In genomic region chr11:76570201-76570731, GRCm38 (mm10) we compare ENCODE assay signal across 8 mouse cellular contexts. TPM values are rescaled to one million over a fixed set of nuclear protein-coding genes. Genes with fewer than 3 reads are reported as not detected.
DNase-seq lines count a peak whose midpoint lies in the region; ATAC-seq and TF ChIP-seq lines count a peak whose summit lies in the region.

No protein-coding gene starts in this region.

- no peak for ATAC-seq in cerebellum, adult (ENCODE audit: insufficient number of reproducible peaks, low FRiP score, low TSS enrichment)
- ATAC-seq in hindbrain, embryonic 13.5 days (ENCODE audit: low FRiP score), result no peak
- no peak for ATAC-seq in liver, postnatal 0 days
- no peak for ATAC-seq in activated CD4-positive, CD25-positive, alpha-beta regulatory T cell, adult 4 months

- no peaks in the 10 kb centered on the region for H3K79me2 ChIP-seq in CH12.LX (replicated peaks; ENCODE audit: control insufficient read depth, extremely low read depth, insufficient read depth, poor library complexity, severe bottlenecking)

- in situ Hi-C loops in CH12.LX (cut with MboI; ENCODE audit: low pct_ligation_motif_present, low pct_unique_long_range_greater_than_20kb, low sequenced_read_pairs), result no loop called here

- peaks cover 13% of the 10 kb centered on the region for H3K9me3 ChIP-seq in CH12.LX (replicated peaks; ENCODE audit: low read length)
- no peaks in the 10 kb centered on the region for H3K9me3 ChIP-seq in hindbrain, embryonic 13.5 days
- no peaks in the 10 kb centered on the region for H3K9me3 ChIP-seq in liver, postnatal 0 days (ENCODE audit: low read length)

- peaks cover 6% of the 10 kb centered on the region for H3K27me3 ChIP-seq in CH12.LX (replicated peaks)
- H3K27me3 ChIP-seq in hindbrain, embryonic 13.5 days, result peaks cover 3% of the 10 kb centered on the region; the same call in 1 of the 2 replicates
- H3K27me3 ChIP-seq in liver, postnatal 0 days (ENCODE audit: insufficient read depth, low read length), result peaks cover 42% of the 10 kb centered on the region

- dilution Hi-C loops in CH12.LX (cut with MboI; ENCODE audit: extremely low pct_ligation_motif_present, extremely low pct_unique_long_range_greater_than_20kb, low sequenced_read_pairs), result no loop called here

- no peak overlapping the region for H3K4me3 ChIP-seq in CH12.LX (replicated peaks in 1 of 3; ENCODE audit: low read depth in 2 of 3, low read length in 2 of 3, poor library complexity in 1 of 3)
- H3K4me3 ChIP-seq in hindbrain, embryonic 13.5 days, result peak overlapping the region; percentile 61
- H3K4me3 ChIP-seq in liver, postnatal 0 days (ENCODE audit: low read depth, low read length), result peak overlapping the region; percentile 47; the same call in 1 of the 2 replicates

- 7% methylated on average over 10 of the region's 10 CpGs for WGBS in hindbrain, embryonic 13.5 days
- 33% methylated on average over 10 of the region's 10 CpGs for WGBS in liver, postnatal 0 days (ENCODE audit: insufficient replicate concordance)

- peaks cover 20 to 87% of the 10 kb centered on the region in 2 experiments for H3K4me1 ChIP-seq in CH12.LX (ENCODE audit: control insufficient read depth in 1 of 2, insufficient read depth in 2 of 2)
- peaks cover 58% of the 10 kb centered on the region for H3K4me1 ChIP-seq in hindbrain, embryonic 13.5 days (replicated peaks)
- H3K4me1 ChIP-seq in liver, postnatal 0 days (ENCODE audit: insufficient read depth), result peaks cover 6% of the 10 kb centered on the region

- no peak for TF ChIP-seq EP300 in CH12.LX (IDR thresholded peaks at IDR 0.05; ENCODE audit: low read length)
- TF ChIP-seq EP300 in liver, postnatal 0 days (IDR thresholded peaks at IDR 0.05; ENCODE audit: low read depth), result no peak

- H3K4me2 ChIP-seq in CH12.LX (ENCODE audit: insufficient read depth, low read depth, poor library complexity, severe bottlenecking), result peak overlapping the region; percentile 55; the same call in 1 of the 2 replicates
- peak overlapping the region; percentile 94 for H3K4me2 ChIP-seq in hindbrain, embryonic 13.5 days
- H3K4me2 ChIP-seq in liver, postnatal 0 days (ENCODE audit: low read depth, low read length), result peak overlapping the region; percentile 77

- no peak overlapping the region for H3K27ac ChIP-seq in CH12.LX (ENCODE audit: insufficient read depth, low read depth)
- no peak overlapping the region for H3K27ac ChIP-seq in hindbrain, embryonic 13.5 days
- no peak overlapping the region for H3K27ac ChIP-seq in liver, postnatal 0 days (ENCODE audit: low read depth)

- H3K36me3 ChIP-seq in CH12.LX (replicated peaks in 1 of 2; ENCODE audit: control insufficient read depth in 1 of 2, insufficient read depth in 1 of 2, low read length in 1 of 2), result no peaks in the 10 kb centered on the region
- H3K36me3 ChIP-seq in hindbrain, embryonic 13.5 days, result no peaks in the 10 kb centered on the region
- no peaks in the 10 kb centered on the region for H3K36me3 ChIP-seq in liver, postnatal 0 days (replicated peaks; ENCODE audit: insufficient read depth, low read length)

- peak; percentile 39 to 41 for DNase-seq in cerebellum, postnatal 10 days
- DNase-seq in CH12.LX (ENCODE audit: extremely low read depth), result no peak
- DNase-seq in liver, postnatal 0 days, result no peak
- DNase-seq in spleen, postnatal 4 days (ENCODE audit: low spot score in 2 of 2), result no peak
- no peak for DNase-seq in adrenal gland, postnatal 10 days

- H3K9ac ChIP-seq in CH12.LX (ENCODE audit: insufficient read depth, low read depth), result no peak overlapping the region
- peak overlapping the region; percentile 80 for H3K9ac ChIP-seq in hindbrain, embryonic 13.5 days
- no peak overlapping the region for H3K9ac ChIP-seq in liver, postnatal 0 days (replicated peaks)

- TF ChIP-seq CTCF in CH12.LX (conservative IDR thresholded peaks at IDR 0.05 in 1 of 2, IDR thresholded peaks at IDR 0.05 in 1 of 2; ENCODE audit: low read depth in 2 of 2, low read length in 2 of 2), result no peak
- no peak for TF ChIP-seq CTCF in liver, postnatal 0 days (IDR thresholded peaks at IDR 0.05; ENCODE audit: low read depth)

- no peak for TF ChIP-seq RAD21 in CH12.LX (IDR thresholded peaks at IDR 0.05; ENCODE audit: low read depth, low read length)

- TF ChIP-seq POLR2A in CH12.LX (IDR thresholded peaks at IDR 0.05; ENCODE audit: low read depth, low read length), result no peak

TF ChIP-seq in CH12.LX, 34 proteins besides CTCF, POLR2A, EP300 and RAD21:
- 0 out of 2 replicates have a peak, but pooled peaks have one; percentile 20 for TF ChIP-seq CHD2 (IDR thresholded peaks at IDR 0.05; ENCODE audit: low read length)
- TF ChIP-seq TBP (conservative IDR thresholded peaks at IDR 0.05; ENCODE audit: low read depth, low read length), result no peak
TF ChIP-seq in CH12.LX: peak in this region for 1.

RNA-seq across cellular contexts. Expression of gene Abr, which starts 51.8 kb away (rescaled TPM):
- total RNA-seq in CH12.LX (2012; rRNA removed) (37.4 and 38.5 TPM in 2 replicates), CH12.LX (2014; rRNA removed) (21.0 and 21.4 TPM in 2 replicates)
- polyA plus RNA-seq in CH12.LX (2012; ENCODE audit: insufficient read length, low read depth), result 41.4 and 49.5 TPM in 2 replicates
- polyA plus RNA-seq in hindbrain, embryonic 13.5 days (2015; fragmentation: Nextera tagmentation; extraction: Ambion mirVana), result 98.2 and 98.3 TPM in 2 replicates
- 3.4 and 3.6 TPM in 2 replicates for polyA plus RNA-seq in liver, postnatal 0 days (2015; fragmentation: Nextera tagmentation; extraction: Ambion mirVana)
- 10 to 100 TPM; 14.4 to 14.8 TPM for polyA plus RNA-seq in activated CD4-positive, CD25-positive, alpha-beta regulatory T cell, adult 4 months (2017; shearing (Covaris generic))
- total RNA-seq in adrenal gland, postnatal 10 days (2021), result 10 to 100 TPM; 35.4 to 44.2 TPM

Comparison
In these comparisons a context has a peak if more than half of its experiments do, and no peak if none do; other contexts are left out.
1. DNase-seq: peak in cerebellum, postnatal 10 days (2 of 2); none in CH12.LX (single experiment), liver, postnatal 0 days (single experiment), spleen, postnatal 4 days (0 of 2) and adrenal gland, postnatal 10 days (single experiment).
2. H3K4me3 ChIP-seq: peak in hindbrain, embryonic 13.5 days (single experiment) and liver, postnatal 0 days (single experiment); none in CH12.LX (0 of 3).
3. Peak in every context shown above with its lines, with median percentiles within 50 percentile points of each other: H3K4me2 ChIP-seq.